In the genomic region with DNA sequence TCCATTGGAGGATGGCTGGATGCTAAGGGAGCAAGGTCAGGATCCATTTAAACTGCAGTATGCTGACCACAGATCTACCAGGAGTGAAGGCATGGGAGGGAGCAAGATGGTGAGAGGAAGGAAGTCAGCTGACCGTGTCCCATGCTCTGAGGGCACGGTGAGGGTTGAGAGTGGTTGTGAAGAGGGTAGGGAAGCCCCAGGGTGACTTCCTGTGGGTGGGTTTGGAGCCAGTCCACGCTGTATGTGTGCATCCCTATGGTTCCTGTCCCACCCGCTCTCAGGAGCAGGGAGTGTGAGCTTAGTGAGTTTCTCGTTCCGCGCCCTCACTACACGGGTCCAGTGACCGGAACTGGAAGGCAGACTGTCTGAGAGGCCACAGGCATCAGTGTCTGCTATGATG, we compare ENCODE assay signal across 17 mouse cellular contexts. TPM values are rescaled to one million over a fixed set of nuclear protein-coding genes. Genes with fewer than 3 reads are reported as not detected.
DNase-seq lines count a peak whose midpoint lies in the region; ATAC-seq and TF ChIP-seq lines count a peak whose summit lies in the region.
"Had no signal": no experiment of that assay in that cellular context is flagged by ENCODE, and none has a peak within 500 bp of the region (broad histone marks: within the 10 kb centered on the region; RNA-seq: fewer than 3 reads in every experiment).

No protein-coding gene starts in this region.

- no peak overlapping the region for H3K27ac ChIP-seq in heart, embryonic 11.5 days (ENCODE audit: low read depth, low read length)
- no peak overlapping the region for H3K27ac ChIP-seq in lung, postnatal 0 days (ENCODE audit: low read length)
- H3K27ac ChIP-seq: forebrain, embryonic 12.5 days; heart, embryonic 15.5 days; kidney, postnatal 0 days; left cerebral cortex, adult 2 months; limb, embryonic 15.5 days; midbrain, embryonic 13.5 days; neural tube, embryonic 13.5 days had no signal

- H3K4me2 ChIP-seq in heart, embryonic 11.5 days: no peak overlapping the region
- 0 out of 2 replicates have a peak overlapping the region, but pooled peaks have one; percentile 1 for H3K4me2 ChIP-seq in lung, postnatal 0 days (replicated peaks; ENCODE audit: low read depth, low read length)
- H3K4me2 ChIP-seq: forebrain, embryonic 12.5 days; heart, embryonic 15.5 days; limb, embryonic 15.5 days; midbrain, embryonic 13.5 days; neural tube, embryonic 13.5 days had no signal

- TF ChIP-seq EP300 in lung, postnatal 0 days (IDR thresholded peaks at IDR 0.05): no peak

- H3K4me3 ChIP-seq in heart, embryonic 11.5 days (ENCODE audit: low read depth, low read length): no peak overlapping the region
- no peak overlapping the region for H3K4me3 ChIP-seq in lung, postnatal 0 days (ENCODE audit: low read depth, low read length)
- H3K4me3 ChIP-seq in lung, adult 2 months (replicated peaks; ENCODE audit: extremely low read depth, low read depth, low read length): no peak overlapping the region
- H3K4me3 ChIP-seq: forebrain, embryonic 12.5 days; heart, embryonic 15.5 days; left cerebral cortex, adult 2 months; limb, embryonic 15.5 days; midbrain, embryonic 13.5 days; neural tube, embryonic 13.5 days had no signal

- no peak for TF ChIP-seq CTCF in lung, postnatal 0 days (IDR thresholded peaks at IDR 0.05)
- TF ChIP-seq CTCF in lung, adult 2 months (IDR thresholded peaks at IDR 0.05; ENCODE audit: insufficient read depth, low read length): no peak

- H3K27me3 ChIP-seq in heart, embryonic 11.5 days (ENCODE audit: control insufficient read depth, insufficient read depth, low read length): no peaks in the 10 kb centered on the region
- H3K27me3 ChIP-seq in lung, postnatal 0 days (replicated peaks; ENCODE audit: insufficient read depth, low read length): no peaks in the 10 kb centered on the region
- H3K27me3 ChIP-seq: forebrain, embryonic 12.5 days; heart, embryonic 15.5 days; limb, embryonic 15.5 days; midbrain, embryonic 13.5 days; neural tube, embryonic 13.5 days had no signal

- H3K36me3 ChIP-seq in heart, embryonic 11.5 days (ENCODE audit: control insufficient read depth, insufficient read depth, low read length): 0 out of 2 replicates have a peak, but pooled peaks cover 2% of the 10 kb centered on the region
- H3K36me3 ChIP-seq in lung, postnatal 0 days (ENCODE audit: insufficient read depth, low read length): no peaks in the 10 kb centered on the region

- H3K9ac ChIP-seq in heart, embryonic 11.5 days (ENCODE audit: low read depth, low read length): no peak overlapping the region
- no peak overlapping the region for H3K9ac ChIP-seq in lung, postnatal 0 days (replicated peaks; ENCODE audit: low read depth)
- H3K9ac ChIP-seq: forebrain, embryonic 12.5 days; heart, embryonic 15.5 days; limb, embryonic 15.5 days; midbrain, embryonic 13.5 days; neural tube, embryonic 13.5 days had no signal

- peak; percentile 21 to 47 for DNase-seq in heart, adult 9 months (ENCODE audit: low spot score in 2 of 2)
- DNase-seq in lung, postnatal 0 days (ENCODE audit: low spot score): no peak
- no peak for DNase-seq in lung, adult 2 months
- no peak for DNase-seq in natural killer cell, adult 2 months (ENCODE audit: low spot score in 2 of 2)
- no peak for DNase-seq in thymus, postnatal 25 days
- DNase-seq: cerebellum, postnatal 36 days had no signal

- no peaks in the 10 kb centered on the region for H3K9me3 ChIP-seq in heart, embryonic 11.5 days (replicated peaks; ENCODE audit: control insufficient read depth, low read length)
- H3K9me3 ChIP-seq in lung, postnatal 0 days (ENCODE audit: low read length): no peaks in the 10 kb centered on the region
- H3K9me3 ChIP-seq: forebrain, embryonic 12.5 days; heart, embryonic 15.5 days; limb, embryonic 15.5 days; midbrain, embryonic 13.5 days; neural tube, embryonic 13.5 days had no signal

- TF ChIP-seq POLR2A in lung, adult 2 months (IDR thresholded peaks at IDR 0.05; ENCODE audit: borderline replicate concordance, extremely low read depth, low read depth, low read length): no peak

- H3K4me1 ChIP-seq in heart, embryonic 11.5 days (ENCODE audit: control insufficient read depth, insufficient read depth, low read length): peaks cover 15% of the 10 kb centered on the region
- peaks cover 16% of the 10 kb centered on the region for H3K4me1 ChIP-seq in lung, postnatal 0 days (ENCODE audit: insufficient read depth, low read depth, low read length)
- peaks cover 5% of the 10 kb centered on the region; the same call in 1 of the 2 replicates for H3K4me1 ChIP-seq in lung, adult 2 months (ENCODE audit: control insufficient read depth, insufficient read depth, low read length)

- ATAC-seq in heart, embryonic 11.5 days (replicated peaks; ENCODE audit: insufficient number of reproducible peaks, low FRiP score, low TSS enrichment): no peak
- ATAC-seq in lung, postnatal 0 days: peak; percentile 15; the same call in 1 of the 2 replicates
- ATAC-seq in hematopoietic stem cell, adult 5-6 weeks (replicated peaks in 1 of 2; ENCODE audit: insufficient read depth in 1 of 2, low FRiP score in 2 of 2, low TSS enrichment in 1 of 2, low read depth in 1 of 2, poor library complexity in 2 of 2, severe bottlenecking in 2 of 2): peak; percentile 44 to 65
- ATAC-seq in monocyte, adult 5-6 weeks (replicated peaks; ENCODE audit: insufficient number of reproducible peaks, low FRiP score, low TSS enrichment, poor library complexity, severe bottlenecking): peak; percentile 41; the same call in 1 of the 2 replicates
- ATAC-seq: hindbrain, embryonic 16.5 days; midbrain, embryonic 13.5 days had no signal

- 76% methylated on average over 9 of the region's 9 CpGs for WGBS in heart, embryonic 11.5 days (ENCODE audit: insufficient replicate concordance)
- 75% methylated on average over 9 of the region's 9 CpGs for WGBS in lung, postnatal 0 days
- WGBS in lung, adult 2 months: 48% methylated on average over 9 of the region's 9 CpGs

RNA-seq across cellular contexts. Expression of gene Tmem86a, which starts 5.3 kb away (rescaled TPM):
- 13.7 and 15.5 TPM in 2 replicates for polyA plus RNA-seq in heart, embryonic 11.5 days (2014; fragmentation: Nextera tagmentation; extraction: Ambion mirVana)
- polyA plus RNA-seq in lung, postnatal 0 days (2015; fragmentation: Nextera tagmentation; extraction: Ambion mirVana): 36.2 and 36.5 TPM in 2 replicates
- 28.2 and 32.8 TPM in 2 replicates for polyA plus RNA-seq in lung, adult 2 months (2012; rRNA removed)
- total RNA-seq in hematopoietic stem cell, adult 5-6 weeks (2017): 1.5 and 2.3 TPM in 2 replicates
- total RNA-seq in monocyte, adult 5-6 weeks (2017): 3.2 to 7.5 TPM (median 4.8 TPM) in 3 replicates

RNA-seq across cellular contexts. Expression of gene Spty2d1, which starts 47.5 kb away (rescaled TPM):
- 15.6 and 18.8 TPM in 2 replicates for polyA plus RNA-seq in heart, embryonic 11.5 days (2014; fragmentation: Nextera tagmentation; extraction: Ambion mirVana)
- polyA plus RNA-seq in lung, postnatal 0 days (2015; fragmentation: Nextera tagmentation; extraction: Ambion mirVana): 13.1 and 14.9 TPM in 2 replicates
- polyA plus RNA-seq in lung, adult 2 months (2012; rRNA removed): 5.2 and 5.6 TPM in 2 replicates
- total RNA-seq in hematopoietic stem cell, adult 5-6 weeks (2017): 42.0 and 43.9 TPM in 2 replicates
- total RNA-seq in monocyte, adult 5-6 weeks (2017): 84.5 to 99.8 TPM (median 97.7 TPM) in 3 replicates

Comparison
In these comparisons a context has a peak if more than half of its experiments do, and no peak if none do; other contexts are left out.
1. DNase-seq: peak in heart, adult 9 months (2 of 2); none in lung, postnatal 0 days (single experiment), lung, adult 2 months (single experiment), natural killer cell, adult 2 months (0 of 2) and thymus, postnatal 25 days (single experiment).